Mouse (Mus musculus): ENCODE measurements at regions not wholly inside any gene's neighbourhood (a gene's known extent, or its start where the extent isn't known, plus 50 kb on each side); places are given as distances from the start of the nearest gene placed in this dataset.

- no peak for ATAC-seq (ENCODE audit: low TSS enrichment)
Observed at GRCm38 (mm10) chr16:37725745-37726144, 50.9 kb upstream of the Fstl1 start.

- peak; percentile 38; the same call in 1 of the 2 replicates for ATAC-seq (ENCODE audit: low TSS enrichment)
Observed at GRCm38 (mm10) chr16:37715173-37715572, 60.9 kb upstream of the Ndufb4 start.

GRCm38 (mm10) chr16:37714276-37714675 lies 60.0 kb upstream of the Ndufb4 start:
- ATAC-seq (ENCODE audit: low TSS enrichment), result no peak

GRCm38 (mm10) chr16:37706242-37706923 lies 52.1 kb upstream of the Ndufb4 start:
- no peak for ATAC-seq (ENCODE audit: low TSS enrichment)

- peak; percentile 58 for ATAC-seq (ENCODE audit: low TSS enrichment)
Observed at GRCm38 (mm10) chr16:37705209-37705608, 51.0 kb upstream of the Ndufb4 start.

- ATAC-seq (ENCODE audit: low TSS enrichment), result peak; percentile 91
Observed at GRCm38 (mm10) chr16:37704461-37705155, 50.4 kb upstream of the Ndufb4 start.
